Mouse (Mus musculus) liver, postnatal 0 days (tissue): ENCODE results near the gene Pgbd5. TPM values are rescaled to one million over a fixed set of nuclear protein-coding genes. Genes with fewer than 3 reads are reported as not detected.

ENCODE experiments used
- ATAC-seq: fragments of 200-750 bp; cut with Nextera tagmentation; 2 replicates; pipeline ENCODE4 v1.8.0; 2017; ENCODE audit warnings: mild to moderate bottlenecking, moderate library complexity
- DNase-seq: peaks from one replicate; pipeline ENCODE4 v3.0.0-alpha.2; 2016
- H3K27ac ChIP-seq: fragments of 300-500 bp; sonication (generic); 2 replicates; pipeline ENCODE4 v1.5.1; 2014; ENCODE audit warnings: antibody characterized with exemption, moderate library complexity, mild to moderate bottlenecking, low read depth
- H3K27me3 ChIP-seq: fragments of 300-500 bp; sonication (generic); 2 replicates; pipeline ENCODE4 v1.6.1; 2014; ENCODE audit warnings: low read length, control low read depth, mixed read lengths; ENCODE audit not compliant: insufficient read depth
- H3K36me3 ChIP-seq: fragments of 300-500 bp; sonication (generic); replicated peaks from 2 replicates; pipeline ENCODE4 v1.6.1; 2014; ENCODE audit warnings: mild to moderate bottlenecking, control low read depth, low read length, moderate library complexity, mixed read lengths; ENCODE audit not compliant: insufficient read depth
- H3K4me1 ChIP-seq: fragments of 300-500 bp; sonication (generic); 2 replicates; pipeline ENCODE4 v1.6.1; 2014; ENCODE audit warnings: antibody characterized with exemption, mild to moderate bottlenecking, control low read depth; ENCODE audit not compliant: insufficient read depth
- H3K4me2 ChIP-seq: fragments of 300-500 bp; sonication (generic); 2 replicates; pipeline ENCODE4 v1.6.1; 2014; ENCODE audit warnings: low read depth, mild to moderate bottlenecking, low read length, moderate library complexity, mixed read lengths
- H3K4me3 ChIP-seq: fragments of 300-500 bp; sonication (generic); 2 replicates; pipeline ENCODE4 v1.5.1; 2014; ENCODE audit warnings: low read depth, low read length
- H3K9ac ChIP-seq: fragments of 300-500 bp; sonication (generic); replicated peaks from 2 replicates; pipeline ENCODE4 v1.6.1; 2014; ENCODE audit warnings: mild to moderate bottlenecking, moderate library complexity
- H3K9me3 ChIP-seq: fragments of 300-500 bp; sonication (generic); 2 replicates; pipeline ENCODE4 v1.6.1; 2016; ENCODE audit warnings: mild to moderate bottlenecking, control low read depth, low read length, mixed read lengths
- CTCF ChIP-seq: sonication (generic); IDR thresholded peaks from 2 replicates; pipeline ENCODE4 v1.5.1; 2016; ENCODE audit warnings: antibody characterized with exemption, low read depth
- EP300 ChIP-seq: IDR thresholded peaks from 2 replicates; pipeline ENCODE4 v1.6.1; 2016; ENCODE audit warnings: antibody characterized with exemption, low read depth, mild to moderate bottlenecking
- WGBS: fragments of 180-500 bp; shearing (Covaris S2); extraction: QIAGEN DNeasy Blood & Tissue Kit; methylation state at CpG from one replicate; pipeline ENCODE4 v1.1.7; 2014; ENCODE audit not compliant: insufficient replicate concordance; 5-methylcytosine and 5-hydroxymethylcytosine counted together
- polyA plus RNA-seq: library from polyadenylated mRNA; unstranded; fragments of >200 nt; fragmentation: Nextera tagmentation; extraction: Ambion mirVana; gene quantifications from 2 replicates; pipeline ENCODE4 v1.2.1, GENCODE M21; 2015

Gene Pgbd5
- polyA plus RNA-seq, 1 experiment from 2014 or later, result 0.18 TPM

- Histone ChIP-seq H3K27ac (no peak overlapping the region), H3K4me1 (no peaks in the 10 kb centered on the region), H3K9me3 (no peaks in the 10 kb centered on the region), H3K27me3 (no peaks in the 10 kb centered on the region), H3K36me3 (no peaks in the 10 kb centered on the region), H3K4me3 (no peak overlapping the region), H3K9ac (no peak overlapping the region), H3K4me2 (no peak overlapping the region)
- no peak for ATAC-seq
- DNase-seq, result no peak
- no peak for TF ChIP-seq CTCF
- no peak for TF ChIP-seq EP300
- WGBS, result 74% methylated on average over 23 of the region's 23 CpGs
These were observed 53.1 kb downstream of the Pgbd5 start for GRCm38 (mm10) chr8:124386225-124386899.

DNA sequence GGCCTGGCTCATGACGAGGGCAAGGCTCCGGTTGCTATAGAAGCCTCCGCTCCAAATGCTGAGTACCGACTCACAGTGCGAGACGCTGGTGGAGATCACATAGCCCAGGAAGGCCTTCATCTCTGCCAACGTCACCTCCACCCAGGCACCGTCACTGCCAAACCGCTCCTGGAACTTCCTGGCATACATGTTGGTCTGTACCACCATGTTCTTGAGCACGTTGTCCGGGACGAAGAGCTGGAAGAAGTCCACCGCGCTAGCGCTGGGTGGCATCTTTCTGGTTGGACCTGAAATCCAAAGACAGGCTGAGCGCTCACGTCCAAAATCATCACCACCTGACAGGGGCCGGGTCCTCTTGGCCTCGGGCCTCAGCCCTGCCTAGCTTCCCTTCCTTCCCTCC, 55.1 kb downstream of the Pgbd5 start:
- 83% methylated on average over 19 of the region's 19 CpGs for WGBS
- no peaks in the 10 kb centered on the region for H3K4me1 ChIP-seq
- H3K9me3 ChIP-seq, result no peaks in the 10 kb centered on the region
- TF ChIP-seq CTCF, result no peak
- TF ChIP-seq EP300, result no peak
- H3K9ac ChIP-seq, result no peak overlapping the region
- DNase-seq (no peak), ATAC-seq (no peak)
- H3K4me3 ChIP-seq, result no peak overlapping the region
- H3K36me3 ChIP-seq, result no peaks in the 10 kb centered on the region
- H3K27ac ChIP-seq, result no peak overlapping the region
- H3K4me2 ChIP-seq, result no peak overlapping the region
- no peaks in the 10 kb centered on the region for H3K27me3 ChIP-seq

DNA sequence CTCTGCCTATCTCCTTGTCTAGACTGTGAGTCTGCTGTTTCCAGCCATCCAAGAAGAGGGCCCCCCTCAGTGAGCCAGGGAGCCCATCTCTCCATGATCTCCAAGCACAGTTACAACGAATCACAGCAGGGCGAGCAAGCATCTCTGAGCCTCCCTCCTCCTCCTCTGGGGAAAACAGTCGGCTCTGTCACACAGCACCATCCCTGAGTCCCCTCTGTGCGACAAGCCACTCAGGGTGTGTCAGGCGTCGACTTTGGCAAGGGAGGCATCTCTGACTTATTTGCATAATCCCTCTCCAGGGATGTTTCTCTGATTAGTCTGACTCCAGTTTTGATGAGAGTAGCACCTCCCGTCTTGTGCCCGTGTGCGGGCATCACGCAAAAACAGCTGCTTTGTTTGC, 57.2 kb downstream of the Pgbd5 start:
- Histone ChIP-seq H3K9ac (no peak overlapping the region), H3K27ac (no peak overlapping the region), H3K27me3 (no peaks in the 10 kb centered on the region), H3K4me3 (no peak overlapping the region), H3K9me3 (no peaks in the 10 kb centered on the region), H3K4me1 (no peaks in the 10 kb centered on the region), H3K4me2 (no peak overlapping the region), H3K36me3 (no peaks in the 10 kb centered on the region)
- no peak for ATAC-seq
- DNase-seq, result no peak
- TF ChIP-seq EP300, result no peak
- no peak for TF ChIP-seq CTCF
- WGBS, result 62% methylated on average over 10 of the region's 10 CpGs

GRCm38 (mm10) chr8:124379289-124379688, 60.2 kb downstream of the Pgbd5 start:
- H3K4me3 ChIP-seq, result no peak overlapping the region
- ATAC-seq (no peak), DNase-seq (no peak)
- no peak overlapping the region for H3K9ac ChIP-seq
- no peaks in the 10 kb centered on the region for H3K36me3 ChIP-seq
- 57% methylated on average over 6 of the region's 6 CpGs for WGBS
- TF ChIP-seq EP300 (no peak), CTCF (peak; percentile 24; the same call in 1 of the 2 replicates)
- no peak overlapping the region for H3K4me2 ChIP-seq
- H3K27ac ChIP-seq, result no peak overlapping the region
- no peaks in the 10 kb centered on the region for H3K9me3 ChIP-seq
- H3K27me3 ChIP-seq, result no peaks in the 10 kb centered on the region
- H3K4me1 ChIP-seq, result no peaks in the 10 kb centered on the region

- Histone ChIP-seq H3K9me3 (no peaks in the 10 kb centered on the region), H3K9ac (no peak overlapping the region), H3K4me1 (no peaks in the 10 kb centered on the region), H3K27ac (no peak overlapping the region), H3K4me2 (no peak overlapping the region), H3K27me3 (no peaks in the 10 kb centered on the region), H3K4me3 (no peak overlapping the region), H3K36me3 (no peaks in the 10 kb centered on the region)
- WGBS, result 87% methylated on average over 12 of the region's 12 CpGs
- ATAC-seq (no peak), DNase-seq (no peak)
- TF ChIP-seq CTCF, result no peak
- TF ChIP-seq EP300, result no peak
These were observed 63.1 kb downstream of the Pgbd5 start for GRCm38 (mm10) chr8:124376406-124376805.

- WGBS, result 85% methylated on average over 9 of the region's 9 CpGs
- Histone ChIP-seq H3K9me3 (no peaks in the 10 kb centered on the region), H3K36me3 (no peaks in the 10 kb centered on the region), H3K4me3 (no peak overlapping the region), H3K27me3 (no peaks in the 10 kb centered on the region), H3K9ac (no peak overlapping the region), H3K27ac (no peak overlapping the region), H3K4me2 (no peak overlapping the region), H3K4me1 (no peaks in the 10 kb centered on the region)
- TF ChIP-seq EP300 (no peak), CTCF (no peak)
- no peak for DNase-seq
- ATAC-seq, result no peak
These were observed 63.7 kb downstream of the Pgbd5 start for GRCm38 (mm10) chr8:124375727-124376126.
